Mouse (Mus musculus): ENCODE data around the gene Fkbp8. TPM values are rescaled to one million over a fixed set of nuclear protein-coding genes. Genes with fewer than 3 reads are reported as not detected.
A peak's percentile ranks its signal among the peaks of the same experiment; 100 is the strongest.
"Not testable (repeated sequence)": the region's sequence is repeated elsewhere in the genome, so short reads cannot be mapped to it uniquely, and the experiment has no call there.

Fkbp8 gene
- polyA plus RNA-seq, 1 experiment from 2014 or later: 385 TPM

DNA sequence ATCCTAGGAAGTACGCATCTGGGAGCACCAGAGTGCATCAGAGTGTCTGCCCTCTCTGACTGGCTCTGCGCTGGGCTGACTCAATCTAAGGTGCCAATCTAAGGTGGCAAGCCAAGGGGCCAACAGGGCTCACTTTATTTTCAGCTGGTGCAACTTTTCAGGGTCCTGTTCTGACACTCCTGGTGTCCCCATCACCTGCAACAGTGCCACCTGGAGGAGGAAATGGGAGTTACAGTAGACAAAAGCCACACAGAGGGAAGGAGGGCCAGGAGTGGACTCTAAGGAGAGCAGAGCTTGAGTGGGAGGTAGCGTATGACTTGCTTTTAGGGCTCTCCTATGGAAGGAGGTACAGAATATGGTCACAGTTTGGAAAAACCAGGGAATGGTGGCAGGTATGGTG is 22.7 kb upstream of the Fkbp8 start:
- Histone ChIP-seq H3K27me3 (peaks cover 46% of the 10 kb centered on the region), H3K9me3 (no peaks in the 10 kb centered on the region), H3K27ac (no peak overlapping the region), H3K4me2 (peak overlapping the region; percentile 85; the same call in 1 of the 2 replicates), H3K4me1 (replicated peaks) (peaks cover 68% of the 10 kb centered on the region), H3K9ac (0 out of 2 replicates have a peak overlapping the region, but pooled peaks have one; percentile 89), H3K4me3 (peak overlapping the region; percentile 69; the same call in 1 of the 2 replicates), H3K36me3 (peaks cover 32% of the 10 kb centered on the region)
- no peak for ATAC-seq (ENCODE audit: low FRiP score)
- WGBS: 76% methylated on average over 3 of the region's 3 CpGs

DNA sequence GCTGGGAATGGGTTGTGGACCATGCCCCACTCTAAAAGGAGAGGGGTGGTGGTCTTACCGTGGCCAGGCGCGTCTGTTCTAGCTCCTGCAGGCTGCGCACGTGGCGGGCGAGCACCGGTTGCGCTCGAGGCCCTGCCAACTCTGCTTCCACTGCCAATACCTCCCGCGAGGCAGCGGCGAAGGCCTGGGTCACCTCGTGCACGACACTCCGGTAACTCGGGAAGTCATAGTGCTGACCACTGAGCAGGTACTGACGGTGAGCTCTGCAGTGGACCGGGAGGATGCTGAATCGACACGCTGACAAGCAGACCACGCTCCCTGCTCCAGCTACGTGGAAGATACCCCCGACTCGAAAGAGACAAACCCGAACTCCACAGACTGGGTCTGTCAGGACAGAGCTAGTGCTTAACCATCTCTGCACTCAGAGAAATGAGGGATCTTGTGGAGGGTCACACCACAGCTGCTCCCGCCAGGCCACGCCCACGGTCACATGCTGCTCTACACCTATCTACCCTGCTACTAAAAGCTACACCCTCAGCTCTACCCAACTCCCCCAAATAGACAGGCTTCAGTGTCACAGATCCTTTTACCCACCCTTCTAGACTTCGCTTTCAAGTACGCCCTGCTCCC is 21.7 kb upstream of the Fkbp8 start:
- peak overlapping the region; percentile 69 for H3K4me3 ChIP-seq
- peak overlapping the region; percentile 85 for H3K4me2 ChIP-seq
- ATAC-seq (ENCODE audit: low FRiP score): peak; percentile 27; the same call in 1 of the 2 replicates
- peak overlapping the region; percentile 96 for H3K27ac ChIP-seq
- 36% methylated on average over 32 of the region's 32 CpGs for WGBS
- peaks cover 32% of the 10 kb centered on the region for H3K36me3 ChIP-seq
- H3K27me3 ChIP-seq: peaks cover 36% of the 10 kb centered on the region
- peak overlapping the region; percentile 89 for H3K9ac ChIP-seq
- no peaks in the 10 kb centered on the region for H3K9me3 ChIP-seq
- peaks cover 67% of the 10 kb centered on the region for H3K4me1 ChIP-seq (replicated peaks)

- peak within 1 kb of the TSS; percentile 69 for H3K4me3 ChIP-seq
- peak within 1 kb of the TSS; percentile 89 for H3K9ac ChIP-seq
- peak within 1 kb of the TSS; percentile 96 for H3K27ac ChIP-seq
- 3% methylated on average over 40 of the region's 40 CpGs for WGBS
- H3K4me2 ChIP-seq: peak within 1 kb of the TSS; percentile 85
- H3K9me3 ChIP-seq: no peaks in the 10 kb centered on the region
- ATAC-seq (ENCODE audit: low FRiP score): peak; percentile 84
- H3K36me3 ChIP-seq: peaks cover 32% of the 10 kb centered on the region
- peaks cover 67% of the 10 kb centered on the region for H3K4me1 ChIP-seq (replicated peaks)
- peaks cover 30% of the 10 kb centered on the region for H3K27me3 ChIP-seq
Observed at GRCm38 (mm10) chr8:70506328-70507026, 21.0 kb upstream of the Fkbp8 start, which contains the start of gene Rex1bd. Gene Rex1bd (minus strand): TSS chr8:70506752.

- peak overlapping the region; percentile 89; the same call in 1 of the 2 replicates for H3K9ac ChIP-seq
- H3K4me1 ChIP-seq (replicated peaks): peaks cover 67% of the 10 kb centered on the region
- peaks cover 24% of the 10 kb centered on the region for H3K27me3 ChIP-seq
- H3K4me3 ChIP-seq: peak overlapping the region; percentile 69
- WGBS: 65% methylated on average over 5 of the region's 5 CpGs
- no peaks in the 10 kb centered on the region for H3K9me3 ChIP-seq
- no peak for ATAC-seq (ENCODE audit: low FRiP score)
- peak overlapping the region; percentile 96 for H3K27ac ChIP-seq
- 0 out of 2 replicates have a peak overlapping the region, but pooled peaks have one; percentile 13 for H3K4me2 ChIP-seq
- H3K36me3 ChIP-seq: peaks cover 32% of the 10 kb centered on the region
Observed at GRCm38 (mm10) chr8:70507027-70507393, 20.5 kb upstream of the Fkbp8 start.

- H3K4me1 ChIP-seq (replicated peaks): peaks cover 47% of the 10 kb centered on the region
- WGBS: 17% methylated on average over 25 of the region's 25 CpGs
Observed at GRCm38 (mm10) chr8:70509281-70509952, 18.1 kb upstream of the Fkbp8 start.

GRCm38 (mm10) chr8:70510228-70510915 is 17.2 kb upstream of the Fkbp8 start, which contains the start of gene Uba52:
Gene Uba52 (minus strand): TSS chr8:70510801.
- ATAC-seq (ENCODE audit: low FRiP score): peak; percentile 84
- Histone ChIP-seq H3K4me1 (replicated peaks) (peaks cover 38% of the 10 kb centered on the region), H3K27ac (peak within 1 kb of the TSS; percentile 98), H3K36me3 (peaks cover 43% of the 10 kb centered on the region), H3K27me3 (no peaks in the 10 kb centered on the region), H3K9me3 (no peaks in the 10 kb centered on the region), H3K4me3 (peak within 1 kb of the TSS; percentile 96), H3K9ac (peak within 1 kb of the TSS; percentile 96), H3K4me2 (peak within 1 kb of the TSS; percentile 96)
- 2% methylated on average over 74 of the region's 74 CpGs for WGBS

More at GRCm38 (mm10) chr8:70509281-70509952, 18.1 kb upstream of the Fkbp8 start:
- Histone ChIP-seq H3K9me3 (no peaks in the 10 kb centered on the region), H3K27me3 (peaks cover under 1% of the 10 kb centered on the region; the same call in 1 of the 2 replicates), H3K9ac (peak overlapping the region; percentile 96), H3K27ac (peak overlapping the region; percentile 98), H3K4me2 (peak overlapping the region; percentile 96), H3K4me3 (peak overlapping the region; percentile 96), H3K36me3 (peaks cover 39% of the 10 kb centered on the region)
- ATAC-seq (ENCODE audit: low FRiP score): no peak

DNA sequence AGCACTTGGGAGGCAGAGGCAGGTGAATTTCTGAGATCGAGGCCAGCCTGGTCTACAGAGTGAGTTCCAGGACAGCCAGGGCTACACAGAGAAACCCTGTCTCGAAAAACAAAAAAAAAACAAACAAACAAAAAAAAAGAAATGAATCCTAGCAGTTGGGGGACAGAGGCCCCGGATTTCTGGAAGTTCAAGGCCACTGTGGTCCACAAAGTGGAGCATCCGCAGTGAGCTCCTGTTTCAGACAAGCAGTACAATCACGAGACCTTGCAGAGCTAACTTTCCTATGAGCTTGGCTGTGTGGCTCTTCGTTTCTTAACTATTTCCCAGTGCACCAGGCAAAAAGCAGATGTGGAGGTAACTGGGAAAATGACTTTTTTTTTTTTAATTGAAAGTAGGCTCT is 16.4 kb upstream of the Fkbp8 start:
- ATAC-seq (ENCODE audit: low FRiP score); H3K9me3 ChIP-seq; H3K27me3 ChIP-seq: not testable (repeated sequence)
- Histone ChIP-seq H3K4me3 (peak overlapping the region; percentile 96), H3K27ac (peak overlapping the region; percentile 98), H3K4me2 (peak overlapping the region; percentile 96), H3K36me3 (peaks cover 45% of the 10 kb centered on the region), H3K4me1 (replicated peaks) (peaks cover 31% of the 10 kb centered on the region), H3K9ac (peak overlapping the region; percentile 96)
- WGBS: 88% methylated on average over 6 of the region's 6 CpGs

- WGBS: 98% methylated on average over 2 of the region's 2 CpGs
- Histone ChIP-seq H3K4me3 (no peak overlapping the region), H3K4me1 (replicated peaks) (peaks cover 30% of the 10 kb centered on the region), H3K9ac (no peak overlapping the region), H3K4me2 (no peak overlapping the region; the same call in 1 of the 2 replicates), H3K9me3 (no peaks in the 10 kb centered on the region), H3K36me3 (peaks cover 51% of the 10 kb centered on the region), H3K27ac (no peak overlapping the region), H3K27me3 (no peaks in the 10 kb centered on the region)
- no peak for ATAC-seq (ENCODE audit: low FRiP score)
Observed at GRCm38 (mm10) chr8:70511770-70512169, 15.8 kb upstream of the Fkbp8 start.

DNA sequence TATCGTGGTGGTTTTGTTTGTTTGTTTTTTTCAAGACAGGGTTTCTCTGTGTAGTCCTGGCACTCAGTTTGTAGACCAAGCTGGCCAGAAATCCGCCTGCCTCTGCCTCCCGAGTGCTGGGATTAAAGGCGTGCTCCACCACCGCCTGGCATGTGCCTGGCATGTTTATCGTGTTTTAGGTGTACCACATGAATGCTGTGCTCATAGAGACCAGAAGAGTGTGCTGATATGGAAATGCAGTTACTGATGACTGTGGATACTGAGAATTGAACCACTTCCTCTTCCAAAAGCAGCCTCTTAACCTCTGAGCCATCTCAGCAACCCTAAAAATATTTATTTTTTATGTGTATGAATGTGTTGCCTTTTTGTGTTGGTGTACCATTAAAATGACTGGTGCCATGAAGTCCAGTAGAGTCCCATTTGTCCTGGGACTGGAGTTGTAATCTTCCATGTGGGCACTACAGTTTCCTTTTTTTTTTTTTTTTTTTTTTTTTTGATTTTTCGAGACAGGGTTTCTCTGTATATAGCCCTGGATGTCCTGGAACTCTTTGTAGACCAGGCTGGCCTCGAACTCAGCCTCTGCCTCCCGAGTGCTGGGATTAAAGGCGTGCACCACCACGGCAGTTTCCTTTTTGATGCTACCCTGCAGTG is 15.1 kb upstream of the Fkbp8 start:
- H3K4me2 ChIP-seq: no peak overlapping the region
- no peaks in the 10 kb centered on the region for H3K9me3 ChIP-seq
- 97% methylated on average over 11 of the region's 11 CpGs for WGBS
- H3K4me3 ChIP-seq: no peak overlapping the region
- no peak overlapping the region for H3K27ac ChIP-seq
- peaks cover 26% of the 10 kb centered on the region for H3K4me1 ChIP-seq (replicated peaks)
- no peaks in the 10 kb centered on the region for H3K27me3 ChIP-seq
- no peak for ATAC-seq (ENCODE audit: low FRiP score)
- peaks cover 47% of the 10 kb centered on the region for H3K36me3 ChIP-seq
- H3K9ac ChIP-seq: no peak overlapping the region

GRCm38 (mm10) chr8:70513441-70513840 is 14.1 kb upstream of the Fkbp8 start:
- Histone ChIP-seq H3K9ac (peak overlapping the region; percentile 24; the same call in 1 of the 2 replicates), H3K4me3 (no peak overlapping the region), H3K9me3 (no peaks in the 10 kb centered on the region), H3K4me1 (replicated peaks) (peaks cover 25% of the 10 kb centered on the region), H3K36me3 (peaks cover 49% of the 10 kb centered on the region), H3K4me2 (no peak overlapping the region), H3K27me3 (no peaks in the 10 kb centered on the region), H3K27ac (no peak overlapping the region)
- 75% methylated on average over 2 of the region's 2 CpGs for WGBS
- no peak for ATAC-seq (ENCODE audit: low FRiP score)

DNA sequence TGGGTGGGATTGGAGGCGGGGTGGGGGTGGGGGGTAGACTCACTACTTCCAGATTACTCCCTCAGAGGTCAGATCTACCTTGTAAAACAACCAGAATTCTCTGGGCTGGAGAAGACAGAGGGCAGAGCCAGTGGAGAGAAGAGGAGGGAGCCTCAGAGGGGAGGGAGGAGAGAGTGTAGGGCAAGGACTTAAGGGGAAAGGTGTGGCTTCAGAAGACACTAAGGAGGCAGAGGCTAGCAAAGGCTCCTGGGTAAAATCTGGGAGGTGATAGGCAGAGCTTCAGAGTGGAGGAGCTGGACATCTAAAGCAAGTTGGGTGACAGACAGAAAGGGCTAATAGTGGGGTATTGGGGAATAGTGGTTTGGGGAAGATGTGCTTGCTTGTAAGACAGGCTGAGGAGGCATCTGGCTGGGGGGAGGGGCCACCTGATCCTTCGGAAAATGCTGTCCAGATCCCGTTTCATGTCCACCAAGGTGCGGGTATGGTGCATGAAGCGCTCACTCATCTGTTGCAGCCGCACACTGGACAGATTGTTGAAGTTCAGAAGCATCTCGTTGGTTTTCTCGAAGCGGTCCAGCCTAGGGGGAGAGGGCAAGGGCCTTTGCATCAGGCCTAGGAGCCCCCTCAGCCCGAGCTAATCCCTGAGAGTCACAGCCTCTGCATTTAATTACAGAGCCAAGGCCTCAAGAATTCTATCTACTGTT is 9.4 kb upstream of the Fkbp8 start:
- Histone ChIP-seq H3K36me3 (peaks cover 50% of the 10 kb centered on the region), H3K27ac (no peak overlapping the region), H3K4me1 (replicated peaks) (peaks cover 12% of the 10 kb centered on the region), H3K27me3 (no peaks in the 10 kb centered on the region), H3K9me3 (no peaks in the 10 kb centered on the region), H3K4me3 (no peak overlapping the region), H3K4me2 (no peak overlapping the region), H3K9ac (no peak overlapping the region)
- ATAC-seq (ENCODE audit: low FRiP score): no peak
- WGBS: 70% methylated on average over 10 of the region's 10 CpGs
